18 mouse cellular contexts compared by ENCODE assay signal in genomic region chr8:86385236-86385635, GRCm38 (mm10).
DNase-seq lines count a peak whose midpoint lies in the region; ATAC-seq and TF ChIP-seq lines count a peak whose summit lies in the region.
"Had no signal": no experiment of that assay in that cellular context is flagged by ENCODE, and none has a peak within 500 bp of the region (broad histone marks: within the 10 kb centered on the region; RNA-seq: fewer than 3 reads in every experiment).

No protein-coding gene starts in this region.

- DNase-seq in cerebellum, adult 11 months: no peak
- DNase-seq in neural tube, embryonic 10.5 days (ENCODE audit: extremely low spot score, low spot score): no peak
- DNase-seq in hindbrain, postnatal 0 days (ENCODE audit: low spot score): peak; percentile 89
- no peak for DNase-seq in thymus, adult 18-20 months
- DNase-seq: cerebellum, postnatal 36 days; gastrocnemius, postnatal 25 days; liver, embryonic 13.5 days; right cerebral cortex, postnatal 14 days had no signal

- TF ChIP-seq CTCF in hindbrain, postnatal 0 days (IDR thresholded peaks at IDR 0.05; ENCODE audit: low read depth): no peak

- peaks cover 19% of the 10 kb centered on the region for H3K4me1 ChIP-seq in neural tube, embryonic 12.5 days
- H3K4me1 ChIP-seq in hindbrain, postnatal 0 days (ENCODE audit: insufficient read depth, low read length): peaks cover 21% of the 10 kb centered on the region
- H3K4me1 ChIP-seq in neural tube, embryonic 14.5 days (ENCODE audit: control insufficient read depth, insufficient read depth, low read length): peaks cover 28% of the 10 kb centered on the region
- no peaks in the 10 kb centered on the region; the same call in 1 of the 2 replicates for H3K4me1 ChIP-seq in kidney, embryonic 15.5 days
- H3K4me1 ChIP-seq: liver, embryonic 13.5 days; megakaryocyte, embryonic 14.5 days had no signal

- H3K27me3 ChIP-seq in neural tube, embryonic 12.5 days (replicated peaks): no peaks in the 10 kb centered on the region
- no peaks in the 10 kb centered on the region for H3K27me3 ChIP-seq in hindbrain, postnatal 0 days (ENCODE audit: insufficient read depth, low read length)
- H3K27me3 ChIP-seq in neural tube, embryonic 14.5 days (ENCODE audit: control insufficient read depth, insufficient read depth, low read length): no peaks in the 10 kb centered on the region
- no peaks in the 10 kb centered on the region for H3K27me3 ChIP-seq in kidney, embryonic 15.5 days
- H3K27me3 ChIP-seq: CH12.LX; liver, embryonic 13.5 days; megakaryocyte, embryonic 14.5 days had no signal

- H3K9ac ChIP-seq in neural tube, embryonic 12.5 days: no peak overlapping the region
- H3K9ac ChIP-seq in hindbrain, postnatal 0 days (replicated peaks; ENCODE audit: low read length): no peak overlapping the region
- no peak overlapping the region for H3K9ac ChIP-seq in neural tube, embryonic 14.5 days (replicated peaks; ENCODE audit: low read depth, low read length)
- H3K9ac ChIP-seq in kidney, embryonic 15.5 days: no peak overlapping the region
- H3K9ac ChIP-seq: liver, embryonic 13.5 days had no signal

- WGBS in neural tube, embryonic 12.5 days: 33% methylated on average over 7 of the region's 7 CpGs
- WGBS in hindbrain, postnatal 0 days: 25% methylated on average over 7 of the region's 7 CpGs
- WGBS in neural tube, embryonic 14.5 days: 23% methylated on average over 7 of the region's 7 CpGs
- 89% methylated on average over 7 of the region's 7 CpGs for WGBS in kidney, embryonic 15.5 days

- H3K4me2 ChIP-seq in neural tube, embryonic 12.5 days (replicated peaks): 0 out of 2 replicates have a peak overlapping the region, but pooled peaks have one; percentile 3
- H3K4me2 ChIP-seq in hindbrain, postnatal 0 days (ENCODE audit: low read depth, low read length): no peak overlapping the region
- H3K4me2 ChIP-seq in neural tube, embryonic 14.5 days (ENCODE audit: low read depth, low read length): no peak overlapping the region
- no peak overlapping the region for H3K4me2 ChIP-seq in kidney, embryonic 15.5 days
- H3K4me2 ChIP-seq: liver, embryonic 13.5 days had no signal

- no peaks in the 10 kb centered on the region for H3K36me3 ChIP-seq in neural tube, embryonic 12.5 days
- no peaks in the 10 kb centered on the region for H3K36me3 ChIP-seq in hindbrain, postnatal 0 days (ENCODE audit: insufficient read depth, low read length)
- H3K36me3 ChIP-seq in neural tube, embryonic 14.5 days (ENCODE audit: control insufficient read depth, insufficient read depth, low read length): no peaks in the 10 kb centered on the region
- H3K36me3 ChIP-seq in kidney, embryonic 15.5 days: no peaks in the 10 kb centered on the region
- H3K36me3 ChIP-seq: limb, embryonic 10.5 days; liver, embryonic 13.5 days had no signal

- peak; percentile 40; the same call in 1 of the 2 replicates for ATAC-seq in cerebellum, adult (ENCODE audit: insufficient number of reproducible peaks, low FRiP score, low TSS enrichment)
- ATAC-seq in neural tube, embryonic 12.5 days (ENCODE audit: low FRiP score, low read depth): peak; percentile 55; the same call in 1 of the 2 replicates
- ATAC-seq in hindbrain, postnatal 0 days: peak; percentile 78
- peak; percentile 58 for ATAC-seq in neural tube, embryonic 14.5 days (ENCODE audit: low read depth)
- no peak for ATAC-seq in kidney, embryonic 15.5 days (replicated peaks; ENCODE audit: low FRiP score)
- ATAC-seq: inflammation-experienced regulatory T-cells, adult 6 months; lung, postnatal 0 days had no signal

- no peak overlapping the region for H3K4me3 ChIP-seq in neural tube, embryonic 12.5 days
- no peak overlapping the region for H3K4me3 ChIP-seq in hindbrain, postnatal 0 days (ENCODE audit: low read length)
- H3K4me3 ChIP-seq in neural tube, embryonic 14.5 days (ENCODE audit: low read depth, low read length): no peak overlapping the region
- H3K4me3 ChIP-seq in kidney, embryonic 15.5 days (replicated peaks): no peak overlapping the region
- H3K4me3 ChIP-seq: limb, embryonic 10.5 days; liver, embryonic 13.5 days; megakaryocyte, embryonic 14.5 days had no signal

- no peak overlapping the region for H3K27ac ChIP-seq in neural tube, embryonic 12.5 days
- H3K27ac ChIP-seq in hindbrain, postnatal 0 days: no peak overlapping the region; the same call in 1 of the 2 replicates
- no peak overlapping the region for H3K27ac ChIP-seq in neural tube, embryonic 14.5 days (ENCODE audit: low read depth, low read length)
- no peak overlapping the region for H3K27ac ChIP-seq in kidney, embryonic 15.5 days
- H3K27ac ChIP-seq: kidney, postnatal 0 days; limb, embryonic 10.5 days; liver, embryonic 13.5 days had no signal

- H3K9me3 ChIP-seq in neural tube, embryonic 12.5 days: no peaks in the 10 kb centered on the region
- no peaks in the 10 kb centered on the region for H3K9me3 ChIP-seq in hindbrain, postnatal 0 days (ENCODE audit: low read length)
- H3K9me3 ChIP-seq in neural tube, embryonic 14.5 days (ENCODE audit: control insufficient read depth, low read length): no peaks in the 10 kb centered on the region
- no peaks in the 10 kb centered on the region for H3K9me3 ChIP-seq in kidney, embryonic 15.5 days (replicated peaks)
- H3K9me3 ChIP-seq: limb, embryonic 10.5 days; liver, embryonic 13.5 days; megakaryocyte, embryonic 14.5 days had no signal
